Mouse (Mus musculus): Measurements from ENCODE around the gene Nek6. TPM values are rescaled to one million over a fixed set of nuclear protein-coding genes. Genes with fewer than 3 reads are reported as not detected.

Nek6 gene
- polyA plus RNA-seq, 1 experiment from 2014 or later: 75.1 TPM

GRCm38 (mm10) chr2:38545706-38546105 is 34.3 kb downstream of the Nek6 start:
- Histone ChIP-seq H3K9me3 (ENCODE audit: control insufficient read depth, low read length) (no peaks in the 10 kb centered on the region), H3K4me2 (ENCODE audit: low read depth) (no peak overlapping the region), H3K4me1 (ENCODE audit: control insufficient read depth, insufficient read depth, low read length) (no peaks in the 10 kb centered on the region), H3K27me3 (ENCODE audit: control insufficient read depth, insufficient read depth, low read length) (no peaks in the 10 kb centered on the region), H3K4me3 (ENCODE audit: low read depth, low read length) (no peak overlapping the region), H3K27ac (ENCODE audit: low read depth, low read length) (no peak overlapping the region), H3K9ac (ENCODE audit: low read length) (no peak overlapping the region), H3K36me3 (ENCODE audit: control insufficient read depth, insufficient read depth, low read length) (no peaks in the 10 kb centered on the region; the same call in 1 of the 2 replicates)
- DNase-seq (ENCODE audit: low spot score) (no peak), ATAC-seq (ENCODE audit: insufficient read depth, low FRiP score, low TSS enrichment) (no peak)

DNA sequence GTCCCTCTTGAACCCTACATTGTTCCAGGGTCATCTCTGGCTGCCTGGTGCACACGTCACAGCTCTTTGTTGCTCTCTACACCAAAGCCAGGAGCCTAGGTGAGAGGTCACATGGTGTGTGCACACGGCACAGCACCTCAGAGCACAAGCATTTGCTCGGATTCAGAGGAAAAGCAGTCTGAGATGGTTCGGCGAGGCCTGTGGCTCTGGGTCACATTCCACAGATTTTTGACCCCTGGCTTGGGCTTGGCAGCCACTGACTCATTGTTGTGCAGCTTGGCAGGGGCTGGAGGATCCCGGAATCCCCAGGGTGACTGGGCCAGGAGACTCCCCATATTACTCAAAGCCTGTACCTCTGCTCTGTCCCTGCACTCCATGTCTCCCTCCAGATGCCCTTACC is 34.8 kb downstream of the Nek6 start:
- H3K4me1 ChIP-seq (ENCODE audit: control insufficient read depth, insufficient read depth, low read length): no peaks in the 10 kb centered on the region
- ATAC-seq (ENCODE audit: insufficient read depth, low FRiP score, low TSS enrichment): no peak

DNA sequence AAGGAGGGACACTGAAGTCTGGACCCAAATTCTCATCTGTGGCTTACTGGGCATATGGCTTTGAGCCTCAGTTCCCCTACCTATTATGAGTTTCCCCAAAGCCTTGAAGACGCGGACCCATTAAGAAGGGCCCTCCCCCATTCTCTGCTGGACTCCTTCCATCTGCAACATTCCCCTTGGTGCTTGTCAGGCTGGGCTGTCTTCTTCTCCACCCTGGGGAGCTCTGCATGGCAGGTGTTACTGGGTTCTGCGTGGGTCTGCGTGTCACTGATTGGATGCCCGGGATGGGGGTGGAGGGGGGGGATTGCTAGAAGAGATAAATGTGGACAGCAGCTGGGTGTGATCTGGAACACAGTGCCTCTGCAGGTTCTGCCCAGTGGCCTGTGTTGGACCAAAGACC is 35.3 kb downstream of the Nek6 start:
- ATAC-seq (ENCODE audit: insufficient read depth, low FRiP score, low TSS enrichment) (no peak), DNase-seq (ENCODE audit: low spot score) (no peak)
- no peak overlapping the region for H3K4me3 ChIP-seq (ENCODE audit: low read depth, low read length)
- no peaks in the 10 kb centered on the region for H3K27me3 ChIP-seq (ENCODE audit: control insufficient read depth, insufficient read depth, low read length)
- no peak overlapping the region for H3K9ac ChIP-seq (ENCODE audit: low read length)
- no peak overlapping the region for H3K27ac ChIP-seq (ENCODE audit: low read depth, low read length)
- no peaks in the 10 kb centered on the region for H3K4me1 ChIP-seq (ENCODE audit: control insufficient read depth, insufficient read depth, low read length)
- H3K9me3 ChIP-seq (ENCODE audit: control insufficient read depth, low read length): no peaks in the 10 kb centered on the region
- no peaks in the 10 kb centered on the region; the same call in 1 of the 2 replicates for H3K36me3 ChIP-seq (ENCODE audit: control insufficient read depth, insufficient read depth, low read length)
- 80% methylated on average over 5 of the region's 5 CpGs for WGBS
- H3K4me2 ChIP-seq (ENCODE audit: low read depth): no peak overlapping the region

More for the DNA sequence above, 34.8 kb downstream of the Nek6 start:
- H3K27ac ChIP-seq (ENCODE audit: low read depth, low read length): no peak overlapping the region
- DNase-seq (ENCODE audit: low spot score): no peak
- no peak overlapping the region for H3K4me2 ChIP-seq (ENCODE audit: low read depth)
- WGBS: 9% methylated on average over 6 of the region's 6 CpGs
- H3K9me3 ChIP-seq (ENCODE audit: control insufficient read depth, low read length): no peaks in the 10 kb centered on the region
- H3K4me3 ChIP-seq (ENCODE audit: low read depth, low read length): no peak overlapping the region
- H3K27me3 ChIP-seq (ENCODE audit: control insufficient read depth, insufficient read depth, low read length): no peaks in the 10 kb centered on the region
- no peaks in the 10 kb centered on the region; the same call in 1 of the 2 replicates for H3K36me3 ChIP-seq (ENCODE audit: control insufficient read depth, insufficient read depth, low read length)
- no peak overlapping the region for H3K9ac ChIP-seq (ENCODE audit: low read length)

DNA sequence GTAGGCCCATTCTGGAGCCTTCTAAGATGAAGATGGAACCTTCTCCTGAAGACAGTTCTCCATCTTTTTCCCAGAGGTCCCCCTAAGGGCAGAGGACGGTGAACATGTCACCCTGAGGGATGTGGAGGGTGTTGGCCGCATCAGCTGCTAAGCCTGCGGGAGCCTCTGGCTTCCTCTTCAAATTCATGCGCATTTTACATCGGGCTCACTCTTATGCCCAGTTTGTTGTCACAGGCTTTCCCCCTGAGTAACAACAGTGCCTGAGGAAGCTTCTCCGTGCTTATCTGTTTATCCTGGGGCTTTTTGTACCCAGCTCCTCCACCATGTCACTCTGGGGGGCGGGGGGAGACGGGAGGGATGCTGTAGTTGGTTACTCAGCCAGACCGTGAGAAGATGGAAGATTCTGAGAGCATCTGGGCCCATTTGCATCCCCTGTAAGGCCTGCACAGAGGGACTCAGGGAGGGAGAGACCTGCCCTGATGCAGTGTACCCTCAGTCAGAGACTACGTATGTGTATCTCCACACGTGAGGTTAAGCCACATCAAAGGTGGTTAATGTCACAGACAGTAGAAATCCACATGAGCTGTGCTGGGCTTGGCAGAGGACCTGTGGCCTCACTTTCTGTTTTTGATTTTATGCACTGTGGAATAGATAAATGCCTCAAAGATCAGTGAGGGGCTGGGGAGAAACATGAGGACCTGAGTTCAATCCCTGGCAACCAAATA is 36.5 kb downstream of the Nek6 start:
- Histone ChIP-seq H3K27ac (ENCODE audit: low read depth, low read length) (no peak overlapping the region), H3K4me1 (ENCODE audit: control insufficient read depth, insufficient read depth, low read length) (no peaks in the 10 kb centered on the region), H3K27me3 (ENCODE audit: control insufficient read depth, insufficient read depth, low read length) (no peaks in the 10 kb centered on the region), H3K9ac (ENCODE audit: low read length) (no peak overlapping the region), H3K9me3 (ENCODE audit: control insufficient read depth, low read length) (no peaks in the 10 kb centered on the region), H3K36me3 (ENCODE audit: control insufficient read depth, insufficient read depth, low read length) (no peaks in the 10 kb centered on the region; the same call in 1 of the 2 replicates), H3K4me2 (ENCODE audit: low read depth) (no peak overlapping the region), H3K4me3 (ENCODE audit: low read depth, low read length) (no peak overlapping the region)
- ATAC-seq (ENCODE audit: insufficient read depth, low FRiP score, low TSS enrichment) (no peak), DNase-seq (ENCODE audit: low spot score) (no peak)
- 63% methylated on average over 11 of the region's 11 CpGs for WGBS

- ATAC-seq (ENCODE audit: insufficient read depth, low FRiP score, low TSS enrichment) (no peak), DNase-seq (ENCODE audit: low spot score) (no peak)
- no peaks in the 10 kb centered on the region for H3K9me3 ChIP-seq (ENCODE audit: control insufficient read depth, low read length)
- H3K4me1 ChIP-seq (ENCODE audit: control insufficient read depth, insufficient read depth, low read length): peaks cover 3% of the 10 kb centered on the region; the same call in 1 of the 2 replicates
- H3K9ac ChIP-seq (ENCODE audit: low read length): no peak overlapping the region
- WGBS: 64% methylated on average over 15 of the region's 15 CpGs
- H3K27me3 ChIP-seq (ENCODE audit: control insufficient read depth, insufficient read depth, low read length): no peaks in the 10 kb centered on the region
- no peaks in the 10 kb centered on the region; the same call in 1 of the 2 replicates for H3K36me3 ChIP-seq (ENCODE audit: control insufficient read depth, insufficient read depth, low read length)
- no peak overlapping the region for H3K27ac ChIP-seq (ENCODE audit: low read depth, low read length)
- H3K4me3 ChIP-seq (ENCODE audit: low read depth, low read length): no peak overlapping the region
- H3K4me2 ChIP-seq (ENCODE audit: low read depth): no peak overlapping the region
These were observed 40.6 kb downstream of the Nek6 start for GRCm38 (mm10) chr2:38552004-38552443.

DNA sequence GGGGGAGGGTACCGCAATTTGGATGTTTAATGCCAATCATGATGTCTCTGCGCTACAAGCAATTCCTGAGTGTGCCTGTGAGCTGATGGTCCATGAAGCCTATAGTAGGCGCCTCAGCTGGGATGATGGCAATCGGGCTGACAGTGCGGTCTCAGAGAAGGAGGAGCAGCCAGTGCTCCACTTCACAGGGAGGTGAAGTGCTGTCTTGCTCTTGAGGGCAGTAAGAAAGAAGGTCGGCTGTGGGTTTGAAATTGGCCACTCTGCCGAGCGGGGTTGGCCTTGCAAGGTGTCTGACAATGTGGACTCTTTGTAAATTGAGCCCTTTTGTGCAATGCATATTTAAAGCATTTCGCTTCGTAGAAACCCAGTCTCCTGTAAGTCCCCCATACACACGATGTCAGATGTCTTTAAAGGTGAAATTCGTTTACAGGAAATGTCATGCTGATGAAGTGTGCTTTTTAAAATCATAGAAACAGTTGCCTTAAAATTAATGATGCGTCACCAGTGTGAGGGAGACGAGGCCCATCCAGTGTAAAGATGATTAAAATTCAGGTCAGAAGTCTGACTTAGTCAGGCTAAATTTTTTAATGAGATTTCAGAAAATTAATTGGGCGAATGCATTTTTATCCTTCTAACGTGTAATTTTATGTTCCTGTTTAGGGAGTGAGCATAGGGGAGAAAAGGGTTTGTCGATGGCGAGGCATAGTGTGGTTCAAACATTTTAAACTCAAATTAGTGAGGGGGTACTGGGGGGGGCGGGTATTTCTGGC is 43.0 kb downstream of the Nek6 start:
- DNase-seq (ENCODE audit: low spot score) (no peak), ATAC-seq (ENCODE audit: insufficient read depth, low FRiP score, low TSS enrichment) (no peak)
- 78% methylated on average over 19 of the region's 19 CpGs for WGBS
- Histone ChIP-seq H3K27ac (ENCODE audit: low read depth, low read length) (no peak overlapping the region), H3K4me2 (ENCODE audit: low read depth) (no peak overlapping the region), H3K27me3 (ENCODE audit: control insufficient read depth, insufficient read depth, low read length) (no peaks in the 10 kb centered on the region), H3K9me3 (ENCODE audit: control insufficient read depth, low read length) (no peaks in the 10 kb centered on the region), H3K36me3 (ENCODE audit: control insufficient read depth, insufficient read depth, low read length) (no peaks in the 10 kb centered on the region), H3K9ac (ENCODE audit: low read length) (no peak overlapping the region), H3K4me3 (ENCODE audit: low read depth, low read length) (no peak overlapping the region), H3K4me1 (ENCODE audit: control insufficient read depth, insufficient read depth, low read length) (peaks cover 3% of the 10 kb centered on the region; the same call in 1 of the 2 replicates)

- 88% methylated on average over 4 of the region's 4 CpGs for WGBS
These were observed 44.2 kb downstream of the Nek6 start for GRCm38 (mm10) chr2:38555659-38556058.

DNA sequence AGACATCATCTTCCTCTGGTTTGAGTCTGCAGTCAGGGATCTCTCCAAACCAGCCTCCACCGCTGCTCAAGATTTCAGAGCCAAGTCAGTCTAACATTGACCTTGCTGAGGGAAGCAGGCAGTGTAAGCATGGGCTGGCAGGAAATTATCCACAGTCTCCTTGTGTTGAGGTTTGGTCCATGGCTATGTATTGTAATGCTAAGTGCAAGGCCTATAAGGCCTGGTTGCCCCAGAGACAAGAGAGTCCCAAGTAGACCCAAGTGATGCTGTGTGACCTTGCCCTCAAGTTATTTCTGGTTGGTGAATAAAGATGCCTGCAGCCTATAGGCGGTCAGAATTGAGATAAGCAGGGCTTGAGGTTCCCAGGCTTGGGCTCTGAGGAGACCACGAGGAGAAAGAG is 45.3 kb downstream of the Nek6 start:
- Histone ChIP-seq H3K4me3 (ENCODE audit: low read depth, low read length) (no peak overlapping the region), H3K36me3 (ENCODE audit: control insufficient read depth, insufficient read depth, low read length) (no peaks in the 10 kb centered on the region), H3K27ac (ENCODE audit: low read depth, low read length) (no peak overlapping the region), H3K9me3 (ENCODE audit: control insufficient read depth, low read length) (no peaks in the 10 kb centered on the region), H3K4me2 (ENCODE audit: low read depth) (no peak overlapping the region), H3K27me3 (ENCODE audit: control insufficient read depth, insufficient read depth, low read length) (no peaks in the 10 kb centered on the region), H3K4me1 (ENCODE audit: control insufficient read depth, insufficient read depth, low read length) (peaks cover 3% of the 10 kb centered on the region; the same call in 1 of the 2 replicates), H3K9ac (ENCODE audit: low read length) (no peak overlapping the region)
- 80% methylated on average over 3 of the region's 3 CpGs for WGBS
- DNase-seq (ENCODE audit: low spot score) (no peak), ATAC-seq (ENCODE audit: insufficient read depth, low FRiP score, low TSS enrichment) (no peak)

More at GRCm38 (mm10) chr2:38555659-38556058, 44.2 kb downstream of the Nek6 start:
- no peak overlapping the region for H3K4me2 ChIP-seq (ENCODE audit: low read depth)
- DNase-seq (ENCODE audit: low spot score) (no peak), ATAC-seq (ENCODE audit: insufficient read depth, low FRiP score, low TSS enrichment) (no peak)
- H3K27me3 ChIP-seq (ENCODE audit: control insufficient read depth, insufficient read depth, low read length): no peaks in the 10 kb centered on the region
- H3K9me3 ChIP-seq (ENCODE audit: control insufficient read depth, low read length): no peaks in the 10 kb centered on the region
- H3K9ac ChIP-seq (ENCODE audit: low read length): no peak overlapping the region
- no peak overlapping the region for H3K27ac ChIP-seq (ENCODE audit: low read depth, low read length)
- peaks cover 3% of the 10 kb centered on the region; the same call in 1 of the 2 replicates for H3K4me1 ChIP-seq (ENCODE audit: control insufficient read depth, insufficient read depth, low read length)
- no peak overlapping the region for H3K4me3 ChIP-seq (ENCODE audit: low read depth, low read length)
- H3K36me3 ChIP-seq (ENCODE audit: control insufficient read depth, insufficient read depth, low read length): no peaks in the 10 kb centered on the region

All from neural tube, embryonic 11.5 days (tissue).